Mouse (Mus musculus) heart, embryonic 16.5 days (tissue): ENCODE measurements around the gene Wdr3. TPM values are rescaled to one million over a fixed set of nuclear protein-coding genes. Genes with fewer than 3 reads are reported as not detected.

Experiments used
- ATAC-seq: fragments of 200-750 bp; cut with Nextera tagmentation; replicated peaks from 2 replicates; pipeline ENCODE4 v1.8.0; 2017; ENCODE audit warnings: moderate number of reproducible peaks; ENCODE audit not compliant: insufficient read depth, low FRiP score; ENCODE audit errors: extremely low read depth
- H3K27ac ChIP-seq: fragments of 300-500 bp; sonication (generic); 2 replicates; pipeline ENCODE4 v1.5.1; 2014; ENCODE audit warnings: mild to moderate bottlenecking, low read length, control low read depth, moderate library complexity
- H3K27me3 ChIP-seq: fragments of 300-500 bp; sonication (generic); 2 replicates; pipeline ENCODE4 v1.6.1; 2014; ENCODE audit warnings: low read length, mixed read lengths; ENCODE audit not compliant: control insufficient read depth, insufficient read depth
- H3K36me3 ChIP-seq: fragments of 300-500 bp; sonication (generic); 2 replicates; pipeline ENCODE4 v1.6.1; 2014; ENCODE audit not compliant: control insufficient read depth, insufficient read depth
- H3K4me1 ChIP-seq: fragments of 300-500 bp; sonication (generic); 2 replicates; pipeline ENCODE4 v1.6.1; 2014; ENCODE audit warnings: low read length, mixed read lengths; ENCODE audit not compliant: control insufficient read depth, insufficient read depth
- H3K4me2 ChIP-seq: fragments of 300-500 bp; sonication (generic); 2 replicates; pipeline ENCODE4 v1.6.1; 2014; ENCODE audit warnings: low read depth, mild to moderate bottlenecking, control low read depth, low read length
- H3K4me3 ChIP-seq: fragments of 300-500 bp; sonication (generic); 2 replicates; pipeline ENCODE4 v1.5.1; 2014; ENCODE audit warnings: mild to moderate bottlenecking, control low read depth, low read length
- H3K9ac ChIP-seq: fragments of 300-500 bp; sonication (generic); 2 replicates; pipeline ENCODE4 v1.6.1; 2014; ENCODE audit warnings: low read length, control low read depth
- H3K9me3 ChIP-seq: fragments of 300-500 bp; sonication (generic); replicated peaks from 2 replicates; pipeline ENCODE4 v1.6.1; 2016; ENCODE audit warnings: low read length; ENCODE audit not compliant: control insufficient read depth
- WGBS: fragments of 180-500 bp; shearing (Covaris S2); extraction: QIAGEN DNeasy Blood & Tissue Kit; methylation state at CpG from one replicate; pipeline ENCODE4 v1.1.7; 2014; 5-methylcytosine and 5-hydroxymethylcytosine counted together
- polyA plus RNA-seq: library from polyadenylated mRNA; unstranded; fragments of >200 nt; fragmentation: Nextera tagmentation; extraction: Ambion mirVana; gene quantifications from 2 replicates; pipeline ENCODE4 v1.2.1, GENCODE M21; 2015

Gene Wdr3
- polyA plus RNA-seq, 1 experiment from 2014 or later = 32.2 TPM

GRCm38 (mm10) chr3:100163556-100163955 is 1.3 kb upstream of the Wdr3 start:
- peaks cover 5% of the 10 kb centered on the region; the same call in 1 of the 2 replicates for H3K4me1 ChIP-seq
- H3K27me3 ChIP-seq = no peaks in the 10 kb centered on the region
- H3K4me3 ChIP-seq = no peak overlapping the region
- no peaks in the 10 kb centered on the region for H3K9me3 ChIP-seq
- peaks cover 16% of the 10 kb centered on the region for H3K36me3 ChIP-seq
- no peak for ATAC-seq
- WGBS = 65% methylated on average over 2 of the region's 2 CpGs
- no peak overlapping the region for H3K27ac ChIP-seq
- no peak overlapping the region for H3K9ac ChIP-seq
- no peak overlapping the region for H3K4me2 ChIP-seq

- peaks cover 21% of the 10 kb centered on the region for H3K36me3 ChIP-seq
- 1% methylated on average over 35 of the region's 35 CpGs for WGBS
- peak overlapping the region; percentile 97 for H3K9ac ChIP-seq
- H3K27me3 ChIP-seq = no peaks in the 10 kb centered on the region
- H3K4me3 ChIP-seq = peak overlapping the region; percentile 97
- H3K4me2 ChIP-seq = peak overlapping the region; percentile 80
- H3K9me3 ChIP-seq = no peaks in the 10 kb centered on the region
- peaks cover 5% of the 10 kb centered on the region; the same call in 1 of the 2 replicates for H3K4me1 ChIP-seq
- H3K27ac ChIP-seq = peak overlapping the region; percentile 94; the same call in 1 of the 2 replicates
- no peak for ATAC-seq
Observed at GRCm38 (mm10) chr3:100161665-100162314, 417 bp downstream of the Wdr3 start.

GRCm38 (mm10) chr3:100160682-100161445 is 1.3 kb downstream of the Wdr3 start:
- H3K27ac ChIP-seq = no peak overlapping the region
- no peak for ATAC-seq
- peak overlapping the region; percentile 97 for H3K4me3 ChIP-seq

GRCm38 (mm10) chr3:100122445-100122844 is 39.8 kb downstream of the Wdr3 start:
- Histone ChIP-seq H3K9ac (no peak overlapping the region), H3K27ac (no peak overlapping the region), H3K36me3 (no peaks in the 10 kb centered on the region), H3K27me3 (no peaks in the 10 kb centered on the region), H3K4me1 (no peaks in the 10 kb centered on the region), H3K4me3 (no peak overlapping the region), H3K4me2 (no peak overlapping the region), H3K9me3 (no peaks in the 10 kb centered on the region)
- WGBS = 64% methylated on average over 1 of the region's 1 CpGs
- no peak for ATAC-seq

More at GRCm38 (mm10) chr3:100160682-100161445, 1.3 kb downstream of the Wdr3 start:
- H3K4me1 ChIP-seq = peaks cover 5% of the 10 kb centered on the region; the same call in 1 of the 2 replicates
- no peaks in the 10 kb centered on the region for H3K9me3 ChIP-seq
- peak overlapping the region; percentile 80 for H3K4me2 ChIP-seq
- no peaks in the 10 kb centered on the region for H3K27me3 ChIP-seq
- peaks cover 28% of the 10 kb centered on the region for H3K36me3 ChIP-seq
- H3K9ac ChIP-seq = no peak overlapping the region
- WGBS = 81% methylated on average over 15 of the region's 15 CpGs

GRCm38 (mm10) chr3:100121961-100122360 is 40.2 kb downstream of the Wdr3 start:
- Histone ChIP-seq H3K9me3 (no peaks in the 10 kb centered on the region), H3K27me3 (no peaks in the 10 kb centered on the region), H3K4me2 (no peak overlapping the region), H3K9ac (no peak overlapping the region), H3K4me3 (no peak overlapping the region), H3K36me3 (no peaks in the 10 kb centered on the region), H3K4me1 (no peaks in the 10 kb centered on the region), H3K27ac (no peak overlapping the region)
- WGBS = 80% methylated on average over 2 of the region's 2 CpGs
- ATAC-seq = no peak

- H3K4me2 ChIP-seq = no peak overlapping the region
- no peak overlapping the region for H3K9ac ChIP-seq
- no peak overlapping the region for H3K27ac ChIP-seq
- no peaks in the 10 kb centered on the region for H3K4me1 ChIP-seq
- WGBS = 73% methylated on average over 2 of the region's 2 CpGs
- no peaks in the 10 kb centered on the region for H3K27me3 ChIP-seq
- no peak for ATAC-seq
- no peaks in the 10 kb centered on the region for H3K9me3 ChIP-seq
- no peak overlapping the region for H3K4me3 ChIP-seq
- H3K36me3 ChIP-seq = no peaks in the 10 kb centered on the region
Observed at GRCm38 (mm10) chr3:100118681-100119080, 43.5 kb downstream of the Wdr3 start.

- no peak overlapping the region for H3K9ac ChIP-seq
- no peaks in the 10 kb centered on the region for H3K27me3 ChIP-seq
- H3K4me3 ChIP-seq = no peak overlapping the region
- no peaks in the 10 kb centered on the region for H3K4me1 ChIP-seq
- no peak overlapping the region for H3K4me2 ChIP-seq
- WGBS = 93% methylated on average over 2 of the region's 2 CpGs
- no peaks in the 10 kb centered on the region for H3K36me3 ChIP-seq
- ATAC-seq = no peak
- no peak overlapping the region for H3K27ac ChIP-seq
- H3K9me3 ChIP-seq = no peaks in the 10 kb centered on the region
Observed at GRCm38 (mm10) chr3:100106736-100107135, 55.5 kb downstream of the Wdr3 start.

- Histone ChIP-seq H3K4me3 (no peak overlapping the region), H3K9me3 (no peaks in the 10 kb centered on the region), H3K4me2 (no peak overlapping the region), H3K9ac (no peak overlapping the region), H3K4me1 (no peaks in the 10 kb centered on the region), H3K27ac (no peak overlapping the region), H3K27me3 (no peaks in the 10 kb centered on the region), H3K36me3 (no peaks in the 10 kb centered on the region)
- ATAC-seq = no peak
- 84% methylated on average over 3 of the region's 3 CpGs for WGBS
Observed at GRCm38 (mm10) chr3:100102386-100103092, 59.7 kb downstream of the Wdr3 start.
